Mouse (Mus musculus): ENCODE measurements at regions not wholly inside any gene's neighbourhood (a gene's known extent, or its start where the extent isn't known, plus 50 kb on each side); places are given as distances from the start of the nearest gene placed in this dataset.

GRCm38 (mm10) chr4:135056371-135056770 lies 64.1 kb upstream of the Runx3 start:
- Histone ChIP-seq H3K9me3 (replicated peaks; ENCODE audit: control insufficient read depth, low read length) (0 out of 2 replicates have a peak, but pooled peaks cover 5% of the 10 kb centered on the region), H3K36me3 (ENCODE audit: control insufficient read depth, insufficient read depth, low read length) (no peaks in the 10 kb centered on the region), H3K27me3 (ENCODE audit: control insufficient read depth, insufficient read depth, low read length) (no peaks in the 10 kb centered on the region), H3K4me3 (ENCODE audit: low read depth, low read length) (no peak overlapping the region), H3K4me1 (ENCODE audit: control insufficient read depth, insufficient read depth, low read length) (0 out of 2 replicates have a peak, but pooled peaks cover 3% of the 10 kb centered on the region), H3K4me2 (no peak overlapping the region), H3K27ac (ENCODE audit: low read depth, low read length) (no peak overlapping the region), H3K9ac (ENCODE audit: low read depth, low read length) (no peak overlapping the region)
- 88% methylated on average over 7 of the region's 7 CpGs for WGBS (ENCODE audit: insufficient replicate concordance)
- ATAC-seq (replicated peaks; ENCODE audit: insufficient number of reproducible peaks, low FRiP score, low TSS enrichment), result no peak

GRCm38 (mm10) chr4:135057286-135057685 lies 63.2 kb upstream of the Runx3 start:
- WGBS (ENCODE audit: insufficient replicate concordance), result 78% methylated on average over 11 of the region's 11 CpGs

GRCm38 (mm10) chr4:135058895-135059294 lies 61.6 kb upstream of the Runx3 start:
- Histone ChIP-seq H3K4me1 (ENCODE audit: control insufficient read depth, insufficient read depth, low read length) (0 out of 2 replicates have a peak, but pooled peaks cover 3% of the 10 kb centered on the region), H3K36me3 (ENCODE audit: control insufficient read depth, insufficient read depth, low read length) (no peaks in the 10 kb centered on the region), H3K4me2 (no peak overlapping the region), H3K9ac (ENCODE audit: low read depth, low read length) (no peak overlapping the region), H3K27ac (ENCODE audit: low read depth, low read length) (no peak overlapping the region), H3K9me3 (replicated peaks; ENCODE audit: control insufficient read depth, low read length) (no peaks in the 10 kb centered on the region), H3K4me3 (ENCODE audit: low read depth, low read length) (no peak overlapping the region), H3K27me3 (ENCODE audit: control insufficient read depth, insufficient read depth, low read length) (no peaks in the 10 kb centered on the region)
- no peak for ATAC-seq (replicated peaks; ENCODE audit: insufficient number of reproducible peaks, low FRiP score, low TSS enrichment)
- WGBS (ENCODE audit: insufficient replicate concordance), result 70% methylated on average over 4 of the region's 4 CpGs

More at GRCm38 (mm10) chr4:135057286-135057685, 63.2 kb upstream of the Runx3 start:
- 0 out of 2 replicates have a peak, but pooled peaks cover 3% of the 10 kb centered on the region for H3K4me1 ChIP-seq (ENCODE audit: control insufficient read depth, insufficient read depth, low read length)
- H3K36me3 ChIP-seq (ENCODE audit: control insufficient read depth, insufficient read depth, low read length), result no peaks in the 10 kb centered on the region
- no peaks in the 10 kb centered on the region for H3K27me3 ChIP-seq (ENCODE audit: control insufficient read depth, insufficient read depth, low read length)
- ATAC-seq (replicated peaks; ENCODE audit: insufficient number of reproducible peaks, low FRiP score, low TSS enrichment), result no peak
- no peak overlapping the region for H3K4me2 ChIP-seq
- 0 out of 2 replicates have a peak, but pooled peaks cover 5% of the 10 kb centered on the region for H3K9me3 ChIP-seq (replicated peaks; ENCODE audit: control insufficient read depth, low read length)
- no peak overlapping the region for H3K9ac ChIP-seq (ENCODE audit: low read depth, low read length)
- H3K27ac ChIP-seq (ENCODE audit: low read depth, low read length), result no peak overlapping the region
- no peak overlapping the region for H3K4me3 ChIP-seq (ENCODE audit: low read depth, low read length)

- no peaks in the 10 kb centered on the region for H3K9me3 ChIP-seq (replicated peaks; ENCODE audit: control insufficient read depth, low read length)
- no peaks in the 10 kb centered on the region for H3K36me3 ChIP-seq (ENCODE audit: control insufficient read depth, insufficient read depth, low read length)
- WGBS (ENCODE audit: insufficient replicate concordance), result 46% methylated on average over 4 of the region's 4 CpGs
- H3K4me3 ChIP-seq (ENCODE audit: low read depth, low read length), result no peak overlapping the region
- no peak overlapping the region for H3K4me2 ChIP-seq
- no peaks in the 10 kb centered on the region for H3K27me3 ChIP-seq (ENCODE audit: control insufficient read depth, insufficient read depth, low read length)
- no peak for ATAC-seq (replicated peaks; ENCODE audit: insufficient number of reproducible peaks, low FRiP score, low TSS enrichment)
- H3K4me1 ChIP-seq (ENCODE audit: control insufficient read depth, insufficient read depth, low read length), result peaks cover 4% of the 10 kb centered on the region; the same call in 1 of the 2 replicates
- no peak overlapping the region for H3K27ac ChIP-seq (ENCODE audit: low read depth, low read length)
- no peak overlapping the region for H3K9ac ChIP-seq (ENCODE audit: low read depth, low read length)
Measured at GRCm38 (mm10) chr4:135061030-135061743, 59.3 kb upstream of the Runx3 start.

- peak; percentile 68 for ATAC-seq (replicated peaks; ENCODE audit: insufficient number of reproducible peaks, low FRiP score, low TSS enrichment)
- Histone ChIP-seq H3K27ac (ENCODE audit: low read depth, low read length) (no peak overlapping the region), H3K36me3 (ENCODE audit: control insufficient read depth, insufficient read depth, low read length) (no peaks in the 10 kb centered on the region), H3K27me3 (ENCODE audit: control insufficient read depth, insufficient read depth, low read length) (peaks cover 2% of the 10 kb centered on the region; the same call in 1 of the 2 replicates), H3K9ac (ENCODE audit: low read depth, low read length) (no peak overlapping the region), H3K9me3 (replicated peaks; ENCODE audit: control insufficient read depth, low read length) (no peaks in the 10 kb centered on the region), H3K4me3 (ENCODE audit: low read depth, low read length) (no peak overlapping the region), H3K4me2 (peak overlapping the region; percentile 46), H3K4me1 (ENCODE audit: control insufficient read depth, insufficient read depth, low read length) (peaks cover 3% of the 10 kb centered on the region; the same call in 1 of the 2 replicates)
- WGBS (ENCODE audit: insufficient replicate concordance), result 7% methylated on average over 19 of the region's 19 CpGs
Measured at GRCm38 (mm10) chr4:135066766-135067479, 53.5 kb upstream of the Runx3 start.

GRCm38 (mm10) chr4:135067805-135068204 lies 52.6 kb upstream of the Runx3 start:
- WGBS (ENCODE audit: insufficient replicate concordance), result 76% methylated on average over 7 of the region's 7 CpGs
- Histone ChIP-seq H3K9ac (ENCODE audit: low read depth, low read length) (no peak overlapping the region), H3K4me2 (no peak overlapping the region), H3K27me3 (ENCODE audit: control insufficient read depth, insufficient read depth, low read length) (peaks cover 2% of the 10 kb centered on the region; the same call in 1 of the 2 replicates), H3K36me3 (ENCODE audit: control insufficient read depth, insufficient read depth, low read length) (no peaks in the 10 kb centered on the region), H3K9me3 (replicated peaks; ENCODE audit: control insufficient read depth, low read length) (no peaks in the 10 kb centered on the region), H3K4me3 (ENCODE audit: low read depth, low read length) (no peak overlapping the region), H3K4me1 (ENCODE audit: control insufficient read depth, insufficient read depth, low read length) (peaks cover 3% of the 10 kb centered on the region; the same call in 1 of the 2 replicates), H3K27ac (ENCODE audit: low read depth, low read length) (no peak overlapping the region)
- ATAC-seq (replicated peaks; ENCODE audit: insufficient number of reproducible peaks, low FRiP score, low TSS enrichment), result no peak; the same call in 1 of the 2 replicates

- no peak for ATAC-seq (replicated peaks; ENCODE audit: insufficient number of reproducible peaks, low FRiP score, low TSS enrichment)
- Histone ChIP-seq H3K4me3 (ENCODE audit: low read depth, low read length) (no peak overlapping the region), H3K4me2 (no peak overlapping the region), H3K36me3 (ENCODE audit: control insufficient read depth, insufficient read depth, low read length) (no peaks in the 10 kb centered on the region), H3K27ac (ENCODE audit: low read depth, low read length) (no peak overlapping the region), H3K9ac (ENCODE audit: low read depth, low read length) (no peak overlapping the region), H3K9me3 (replicated peaks; ENCODE audit: control insufficient read depth, low read length) (no peaks in the 10 kb centered on the region), H3K27me3 (ENCODE audit: control insufficient read depth, insufficient read depth, low read length) (peaks cover 7% of the 10 kb centered on the region; the same call in 1 of the 2 replicates), H3K4me1 (ENCODE audit: control insufficient read depth, insufficient read depth, low read length) (peaks cover 3% of the 10 kb centered on the region; the same call in 1 of the 2 replicates)
- 52% methylated on average over 18 of the region's 18 CpGs for WGBS (ENCODE audit: insufficient replicate concordance)
Measured at GRCm38 (mm10) chr4:135069818-135070217, 50.6 kb upstream of the Runx3 start.
